Mouse (Mus musculus) c-Kit-positive CD71-positive TER-119-negative erythroid progenitor cells, embryonic 14.5 days (primary cell): ENCODE results near the gene Ube4b.

Experiments used
- DNase-seq: peaks from one replicate; pipeline ENCODE4 v3.0.0-alpha.2; 2013; ENCODE audit warnings: low read depth

The Ube4b gene

GRCm38 (mm10) chr4:149336302-149336701 lies 90.2 kb downstream of the Ube4b start:
- no peak for DNase-seq

GRCm38 (mm10) chr4:149334881-149335280 lies 91.7 kb downstream of the Ube4b start:
- no peak for DNase-seq

- no peak for DNase-seq
These were observed 93.8 kb downstream of the Ube4b start for GRCm38 (mm10) chr4:149332726-149333125.

- no peak for DNase-seq
These were observed 96.1 kb downstream of the Ube4b start for GRCm38 (mm10) chr4:149330495-149330894.

GRCm38 (mm10) chr4:149328735-149329134 lies 97.8 kb downstream of the Ube4b start:
- DNase-seq = no peak

GRCm38 (mm10) chr4:149327281-149327680 lies 99.3 kb downstream of the Ube4b start:
- no peak for DNase-seq

GRCm38 (mm10) chr4:149325411-149326162 lies 101.0 kb downstream of the Ube4b start:
- DNase-seq = no peak

GRCm38 (mm10) chr4:149323730-149324129 lies 102.8 kb downstream of the Ube4b start:
- DNase-seq = no peak

GRCm38 (mm10) chr4:149322718-149323117 lies 103.8 kb downstream of the Ube4b start:
- no peak for DNase-seq

GRCm38 (mm10) chr4:149322286-149322685 lies 104.3 kb downstream of the Ube4b start:
- DNase-seq = no peak

GRCm38 (mm10) chr4:149319088-149319487 lies 107.5 kb downstream of the Ube4b start:
- DNase-seq = no peak

- no peak for DNase-seq
These were observed 109.2 kb downstream of the Ube4b start for GRCm38 (mm10) chr4:149317387-149317786.

- DNase-seq = no peak
These were observed 112.2 kb downstream of the Ube4b start for GRCm38 (mm10) chr4:149314275-149314837.

- DNase-seq = no peak
These were observed 112.8 kb downstream of the Ube4b start for GRCm38 (mm10) chr4:149313558-149314253.

- DNase-seq = no peak
These were observed 114.6 kb downstream of the Ube4b start for GRCm38 (mm10) chr4:149311996-149312395.

GRCm38 (mm10) chr4:149308491-149308820 lies 118.1 kb downstream of the Ube4b start:
- no peak for DNase-seq

- DNase-seq = peak; percentile 89
These were observed 118.7 kb downstream of the Ube4b start, which contains the start of gene Kif1b for GRCm38 (mm10) chr4:149307596-149308490. Kif1b (minus strand) TSS chr4:149307693.

GRCm38 (mm10) chr4:149306712-149307595 lies 119.6 kb downstream of the Ube4b start:
- DNase-seq = no peak

- DNase-seq = no peak
These were observed 120.5 kb downstream of the Ube4b start for GRCm38 (mm10) chr4:149305761-149306711.

GRCm38 (mm10) chr4:149304466-149304865 lies 122.1 kb downstream of the Ube4b start:
- no peak for DNase-seq
